Mouse (Mus musculus) limb, embryonic 15.5 days (tissue): ENCODE measurements around the gene Tbc1d32. TPM values are rescaled to one million over a fixed set of nuclear protein-coding genes. Genes with fewer than 3 reads are reported as not detected.

ENCODE experiments used
- ATAC-seq: fragments of 200-750 bp; cut with Nextera tagmentation; 2 replicates; pipeline ENCODE4 v1.8.0; 2017; ENCODE audit warnings: low read depth, moderate TSS enrichment; ENCODE audit not compliant: insufficient number of reproducible peaks, low FRiP score, low TSS enrichment
- H3K27ac ChIP-seq: fragments of 300-500 bp; sonication (generic); 2 replicates; pipeline ENCODE4 v1.5.1; 2015; ENCODE audit warnings: moderate library complexity, mild to moderate bottlenecking, inconsistent platforms
- H3K27me3 ChIP-seq: fragments of 300-500 bp; sonication (generic); 2 replicates; pipeline ENCODE4 v1.6.1; 2015; ENCODE audit warnings: inconsistent platforms
- H3K36me3 ChIP-seq: fragments of 300-500 bp; sonication (generic); 2 replicates; pipeline ENCODE4 v1.6.1; 2015; ENCODE audit warnings: inconsistent platforms
- H3K4me1 ChIP-seq: fragments of 300-500 bp; sonication (generic); 2 replicates; pipeline ENCODE4 v1.6.1; 2015; ENCODE audit warnings: inconsistent platforms
- H3K4me2 ChIP-seq: fragments of 300-500 bp; sonication (generic); 2 replicates; pipeline ENCODE4 v1.6.1; 2015; ENCODE audit warnings: mild to moderate bottlenecking, inconsistent platforms
- H3K4me3 ChIP-seq: fragments of 300-500 bp; sonication (generic); 2 replicates; pipeline ENCODE4 v1.5.1; 2015; ENCODE audit warnings: mild to moderate bottlenecking, inconsistent platforms
- H3K9ac ChIP-seq: fragments of 300-500 bp; sonication (generic); 2 replicates; pipeline ENCODE4 v1.6.1; 2015; ENCODE audit warnings: inconsistent platforms
- H3K9me3 ChIP-seq: fragments of 300-500 bp; sonication (generic); 2 replicates; pipeline ENCODE4 v1.6.1; 2016; ENCODE audit warnings: inconsistent platforms
- WGBS: fragments of 180-500 bp; shearing (Covaris S2); methylation state at CpG from one replicate; pipeline ENCODE4 v1.1.7; 2015; 5-methylcytosine and 5-hydroxymethylcytosine counted together
- polyA plus RNA-seq: library from polyadenylated mRNA; unstranded; fragments of >200 nt; fragmentation: Nextera tagmentation; extraction: Ambion mirVana; gene quantifications from 2 replicates; pipeline ENCODE4 v1.2.1, GENCODE M21; 2015

The Tbc1d32 gene
- polyA plus RNA-seq, 1 experiment from 2014 or later = 3.0 TPM

GRCm38 (mm10) chr10:56165758-56166157 is 62.7 kb downstream of the Tbc1d32 start:
- no peak for ATAC-seq
- Histone ChIP-seq H3K9me3 (no peaks in the 10 kb centered on the region), H3K27ac (no peak overlapping the region), H3K4me3 (no peak overlapping the region), H3K9ac (no peak overlapping the region), H3K36me3 (peaks cover 3% of the 10 kb centered on the region; the same call in 1 of the 2 replicates), H3K4me2 (no peak overlapping the region), H3K4me1 (no peaks in the 10 kb centered on the region), H3K27me3 (no peaks in the 10 kb centered on the region)
- WGBS = 74% methylated on average over 4 of the region's 4 CpGs

- Histone ChIP-seq H3K36me3 (no peaks in the 10 kb centered on the region), H3K4me3 (no peak overlapping the region), H3K9me3 (no peaks in the 10 kb centered on the region), H3K4me1 (no peaks in the 10 kb centered on the region), H3K27ac (no peak overlapping the region), H3K9ac (no peak overlapping the region), H3K27me3 (no peaks in the 10 kb centered on the region), H3K4me2 (no peak overlapping the region)
- ATAC-seq = no peak
- 41% methylated on average over 3 of the region's 3 CpGs for WGBS
Measured at GRCm38 (mm10) chr10:56164411-56164810, 64.1 kb downstream of the Tbc1d32 start.

- H3K4me3 ChIP-seq = no peak overlapping the region
- H3K9me3 ChIP-seq = no peaks in the 10 kb centered on the region
- H3K9ac ChIP-seq = no peak overlapping the region
- H3K4me1 ChIP-seq = no peaks in the 10 kb centered on the region
- no peaks in the 10 kb centered on the region for H3K36me3 ChIP-seq
- H3K4me2 ChIP-seq = no peak overlapping the region
- 77% methylated on average over 2 of the region's 2 CpGs for WGBS
- H3K27me3 ChIP-seq = no peaks in the 10 kb centered on the region
- no peak for ATAC-seq
- no peak overlapping the region for H3K27ac ChIP-seq
Measured at GRCm38 (mm10) chr10:56158748-56159147, 69.7 kb downstream of the Tbc1d32 start.

DNA sequence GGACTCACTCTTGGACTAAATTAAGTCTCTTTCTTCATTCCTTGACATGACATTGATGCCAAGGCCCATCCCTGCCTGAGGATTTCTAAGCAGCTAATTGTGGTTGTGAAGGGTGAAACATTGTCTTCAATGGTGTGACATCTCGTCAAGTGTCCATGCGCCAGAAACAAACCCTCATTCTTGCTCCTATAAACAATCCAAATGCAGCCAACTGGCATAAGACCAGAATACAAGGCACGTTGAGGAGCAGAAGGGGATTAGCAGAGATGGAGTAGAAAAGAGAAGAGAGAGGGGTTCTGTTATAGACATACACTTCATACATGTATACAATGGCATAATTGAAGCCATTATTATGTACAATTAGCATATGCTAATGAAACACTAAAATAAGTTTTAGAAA is 70.3 kb downstream of the Tbc1d32 start:
- WGBS = 87% methylated on average over 3 of the region's 3 CpGs

GRCm38 (mm10) chr10:56156956-56157355 is 71.5 kb downstream of the Tbc1d32 start:
- no peak overlapping the region for H3K4me2 ChIP-seq
- H3K9me3 ChIP-seq = no peaks in the 10 kb centered on the region
- no peak for ATAC-seq
- no peak overlapping the region for H3K27ac ChIP-seq
- no peak overlapping the region for H3K9ac ChIP-seq
- H3K4me3 ChIP-seq = no peak overlapping the region
- H3K36me3 ChIP-seq = no peaks in the 10 kb centered on the region
- 87% methylated on average over 3 of the region's 3 CpGs for WGBS
- H3K27me3 ChIP-seq = no peaks in the 10 kb centered on the region
- no peaks in the 10 kb centered on the region for H3K4me1 ChIP-seq

More for the DNA sequence above, 70.3 kb downstream of the Tbc1d32 start:
- Histone ChIP-seq H3K9ac (no peak overlapping the region), H3K27me3 (no peaks in the 10 kb centered on the region), H3K9me3 (no peaks in the 10 kb centered on the region), H3K4me2 (no peak overlapping the region), H3K36me3 (no peaks in the 10 kb centered on the region), H3K4me3 (no peak overlapping the region), H3K4me1 (no peaks in the 10 kb centered on the region), H3K27ac (no peak overlapping the region)
- ATAC-seq = no peak

DNA sequence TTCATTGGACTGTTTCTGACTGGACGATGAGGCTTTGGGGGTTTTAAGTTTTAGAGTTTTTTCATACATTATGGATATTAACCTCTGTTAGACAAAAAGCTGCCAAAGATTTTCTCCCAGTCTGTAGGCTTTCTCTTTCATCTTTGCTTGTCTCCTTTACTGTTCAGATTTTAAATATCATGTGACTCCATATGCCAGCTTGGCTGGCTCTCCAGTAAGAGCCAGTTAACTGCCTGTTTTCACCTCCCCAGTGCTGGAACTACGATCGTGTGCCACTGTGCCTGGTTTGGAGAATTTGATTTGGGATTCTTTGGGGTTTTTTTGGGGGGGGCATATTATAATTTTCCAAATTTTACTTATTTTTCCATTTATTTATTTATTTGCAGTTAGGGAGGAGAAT is 79.6 kb downstream of the Tbc1d32 start:
- Histone ChIP-seq H3K36me3 (no peaks in the 10 kb centered on the region), H3K4me1 (no peaks in the 10 kb centered on the region), H3K4me2 (no peak overlapping the region), H3K9me3 (no peaks in the 10 kb centered on the region), H3K27ac (no peak overlapping the region), H3K4me3 (no peak overlapping the region), H3K27me3 (no peaks in the 10 kb centered on the region), H3K9ac (no peak overlapping the region)
- WGBS = 84% methylated on average over 3 of the region's 3 CpGs
- no peak for ATAC-seq

- Histone ChIP-seq H3K4me2 (no peak overlapping the region), H3K36me3 (no peaks in the 10 kb centered on the region), H3K9me3 (no peaks in the 10 kb centered on the region), H3K9ac (no peak overlapping the region), H3K27me3 (no peaks in the 10 kb centered on the region), H3K4me1 (no peaks in the 10 kb centered on the region), H3K4me3 (no peak overlapping the region), H3K27ac (no peak overlapping the region)
- no peak for ATAC-seq
- WGBS = 93% methylated on average over 5 of the region's 5 CpGs
Measured at GRCm38 (mm10) chr10:56137191-56137590, 91.3 kb downstream of the Tbc1d32 start.

- H3K27ac ChIP-seq = no peak overlapping the region
- H3K4me2 ChIP-seq = no peak overlapping the region
- no peaks in the 10 kb centered on the region for H3K9me3 ChIP-seq
- ATAC-seq = no peak
- no peaks in the 10 kb centered on the region for H3K4me1 ChIP-seq
- H3K9ac ChIP-seq = no peak overlapping the region
- H3K36me3 ChIP-seq = no peaks in the 10 kb centered on the region
- H3K4me3 ChIP-seq = no peak overlapping the region
- no peaks in the 10 kb centered on the region for H3K27me3 ChIP-seq
- 84% methylated on average over 2 of the region's 2 CpGs for WGBS
Measured at GRCm38 (mm10) chr10:56129642-56130041, 98.8 kb downstream of the Tbc1d32 start.

- ATAC-seq = no peak
- H3K9ac ChIP-seq = no peak overlapping the region
- 81% methylated on average over 1 of the region's 1 CpGs for WGBS
- H3K27ac ChIP-seq = no peak overlapping the region
- H3K27me3 ChIP-seq = no peaks in the 10 kb centered on the region
- H3K4me3 ChIP-seq = no peak overlapping the region
- no peaks in the 10 kb centered on the region for H3K4me1 ChIP-seq
- H3K9me3 ChIP-seq = no peaks in the 10 kb centered on the region
- H3K36me3 ChIP-seq = no peaks in the 10 kb centered on the region
- no peak overlapping the region for H3K4me2 ChIP-seq
Measured at GRCm38 (mm10) chr10:56126972-56127371, 101.5 kb downstream of the Tbc1d32 start.

GRCm38 (mm10) chr10:56115636-56116180 is 112.8 kb downstream of the Tbc1d32 start:
- Histone ChIP-seq H3K27me3 (no peaks in the 10 kb centered on the region), H3K36me3 (no peaks in the 10 kb centered on the region), H3K9ac (peak overlapping the region; percentile 55), H3K27ac (peak overlapping the region; percentile 73), H3K4me2 (peak overlapping the region; percentile 90), H3K9me3 (no peaks in the 10 kb centered on the region), H3K4me1 (peaks cover 8% of the 10 kb centered on the region), H3K4me3 (peak overlapping the region; percentile 64)
- ATAC-seq = peak; percentile 40; the same call in 1 of the 2 replicates
- 13% methylated on average over 27 of the region's 27 CpGs for WGBS

GRCm38 (mm10) chr10:56114951-56115635 is 113.4 kb downstream of the Tbc1d32 start:
- Histone ChIP-seq H3K9ac (peak overlapping the region; percentile 55), H3K36me3 (no peaks in the 10 kb centered on the region), H3K27ac (peak overlapping the region; percentile 73), H3K27me3 (no peaks in the 10 kb centered on the region), H3K4me2 (peak overlapping the region; percentile 90), H3K4me1 (peaks cover 8% of the 10 kb centered on the region), H3K4me3 (peak overlapping the region; percentile 64), H3K9me3 (no peaks in the 10 kb centered on the region)
- WGBS = under 1% methylated on average over 50 of the region's 50 CpGs
- peak; percentile 84 for ATAC-seq

DNA sequence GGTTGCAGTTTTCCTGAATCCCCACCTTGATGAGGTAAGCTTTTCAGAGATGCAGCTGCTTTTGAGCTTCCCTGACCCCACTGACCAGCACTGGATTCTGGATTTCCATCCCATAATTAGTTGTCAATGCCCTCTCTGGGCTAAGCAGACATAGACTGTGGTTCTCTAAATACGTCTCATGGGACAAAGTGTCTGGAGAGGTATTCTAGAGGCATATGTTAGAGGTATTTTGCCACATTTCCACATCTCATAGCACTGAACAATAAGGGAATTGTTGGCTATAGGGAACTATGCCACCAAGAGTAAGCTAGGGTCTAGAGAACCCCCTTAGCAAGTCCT is 121.5 kb downstream of the Tbc1d32 start:
- Histone ChIP-seq H3K27ac (no peak overlapping the region), H3K36me3 (no peaks in the 10 kb centered on the region), H3K4me2 (peak overlapping the region; percentile 40), H3K4me3 (peak overlapping the region; percentile 34), H3K4me1 (peaks cover 4% of the 10 kb centered on the region; the same call in 1 of the 2 replicates), H3K9ac (0 out of 2 replicates have a peak overlapping the region, but pooled peaks have one; percentile 14), H3K9me3 (no peaks in the 10 kb centered on the region), H3K27me3 (no peaks in the 10 kb centered on the region)
- 43% methylated on average over 1 of the region's 1 CpGs for WGBS
- no peak for ATAC-seq
